Comparison of ENCODE assay signal across 23 mouse cellular contexts in the genomic region with DNA sequence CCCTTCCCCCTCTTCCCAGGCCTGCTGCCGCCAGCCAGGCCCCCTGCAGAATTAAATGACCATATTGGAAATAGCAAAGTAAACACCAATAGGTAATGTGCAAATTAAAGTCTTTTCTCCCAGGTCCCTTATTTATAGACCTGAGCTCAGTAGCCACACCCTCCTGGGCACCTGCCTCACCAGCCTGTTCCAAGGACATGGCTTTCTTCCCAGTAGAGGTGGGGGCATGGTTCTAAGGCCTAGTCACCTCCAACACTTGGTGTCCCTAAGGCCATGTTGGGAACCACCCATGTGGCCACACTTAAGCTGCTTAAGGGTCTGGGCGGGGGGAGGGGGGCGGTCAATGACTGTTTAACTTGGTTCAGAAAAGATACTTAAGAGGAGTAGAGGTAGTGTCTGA.
A peak's percentile ranks its signal among the peaks of the same experiment; 100 is the strongest.
DNase-seq lines count a peak whose midpoint lies in the region; ATAC-seq and TF ChIP-seq lines count a peak whose summit lies in the region.
"Had no signal": no experiment of that assay in that cellular context is flagged by ENCODE, and none has a peak within 500 bp of the region (broad histone marks: within the 10 kb centered on the region; RNA-seq: fewer than 3 reads in every experiment).

No protein-coding gene starts in this region.

- H3K9ac ChIP-seq in heart, adult 2 months (ENCODE audit: low read depth, low read length): no peak overlapping the region
- no peak overlapping the region for H3K9ac ChIP-seq in intestine, embryonic 16.5 days (ENCODE audit: low read depth, low read length)
- no peak overlapping the region for H3K9ac ChIP-seq in kidney, embryonic 15.5 days
- H3K9ac ChIP-seq: embryonic facial prominence, embryonic 12.5 days; embryonic facial prominence, embryonic 15.5 days; forebrain, postnatal 0 days; heart, embryonic 12.5 days; heart, embryonic 15.5 days; hindbrain, embryonic 14.5 days had no signal

- intact Hi-C loops in heart, adult 2 months (cut with DNase I): loop anchor here (2.0 to 5.0 kb wide), 2 partner anchors 21 to 97 kb away; no protein-coding TSS in a partner anchor

- no peaks in the 10 kb centered on the region for H3K27me3 ChIP-seq in heart, adult 2 months (ENCODE audit: control insufficient read depth, insufficient read depth, low read length)
- H3K27me3 ChIP-seq in intestine, embryonic 16.5 days (replicated peaks; ENCODE audit: control insufficient read depth, insufficient read depth, low read length): no peaks in the 10 kb centered on the region
- no peaks in the 10 kb centered on the region for H3K27me3 ChIP-seq in kidney, embryonic 15.5 days
- H3K27me3 ChIP-seq: embryonic facial prominence, embryonic 12.5 days; embryonic facial prominence, embryonic 15.5 days; heart, embryonic 12.5 days; heart, embryonic 15.5 days had no signal

- peaks cover 4% of the 10 kb centered on the region; the same call in 1 of the 2 replicates for H3K4me1 ChIP-seq in heart, adult 2 months (ENCODE audit: control insufficient read depth, insufficient read depth, low read length)
- no peaks in the 10 kb centered on the region for H3K4me1 ChIP-seq in intestine, embryonic 16.5 days (ENCODE audit: control insufficient read depth, insufficient read depth, low read length)
- peaks cover 10% of the 10 kb centered on the region for H3K4me1 ChIP-seq in kidney, embryonic 15.5 days
- H3K4me1 ChIP-seq: embryonic facial prominence, embryonic 12.5 days; embryonic facial prominence, embryonic 15.5 days had no signal

- peak overlapping the region; percentile 4; the same call in 1 of the 2 replicates for H3K27ac ChIP-seq in heart, adult 2 months
- no peak overlapping the region for H3K27ac ChIP-seq in intestine, embryonic 16.5 days (ENCODE audit: low read length)
- H3K27ac ChIP-seq in kidney, embryonic 15.5 days: no peak overlapping the region
- H3K27ac ChIP-seq: embryonic facial prominence, embryonic 12.5 days; embryonic facial prominence, embryonic 15.5 days; heart, embryonic 15.5 days; hindbrain, embryonic 14.5 days; hindbrain, postnatal 0 days had no signal

- H3K4me3 ChIP-seq in heart, adult 2 months: no peak overlapping the region
- no peak overlapping the region for H3K4me3 ChIP-seq in intestine, embryonic 16.5 days (ENCODE audit: low read length)
- H3K4me3 ChIP-seq in kidney, embryonic 15.5 days (replicated peaks): no peak overlapping the region
- H3K4me3 ChIP-seq: embryonic facial prominence, embryonic 12.5 days; embryonic facial prominence, embryonic 15.5 days; heart, embryonic 12.5 days; heart, embryonic 15.5 days had no signal

- 84% methylated on average over 3 of the region's 3 CpGs for WGBS in heart, adult 2 months
- 81% methylated on average over 3 of the region's 3 CpGs for WGBS in intestine, embryonic 16.5 days
- WGBS in kidney, embryonic 15.5 days: 83% methylated on average over 3 of the region's 3 CpGs

- H3K9me3 ChIP-seq in intestine, embryonic 16.5 days (ENCODE audit: control insufficient read depth, low read length): peaks cover 6% of the 10 kb centered on the region
- 0 out of 2 replicates have a peak, but pooled peaks cover 4% of the 10 kb centered on the region for H3K9me3 ChIP-seq in kidney, embryonic 15.5 days (replicated peaks)
- H3K9me3 ChIP-seq: embryonic facial prominence, embryonic 12.5 days; heart, embryonic 15.5 days had no signal

- H3K4me2 ChIP-seq in intestine, embryonic 16.5 days (ENCODE audit: low read depth, low read length): no peak overlapping the region
- H3K4me2 ChIP-seq in kidney, embryonic 15.5 days: no peak overlapping the region
- H3K4me2 ChIP-seq: embryonic facial prominence, embryonic 12.5 days; embryonic facial prominence, embryonic 15.5 days; heart, embryonic 12.5 days; heart, embryonic 15.5 days; hindbrain, embryonic 14.5 days had no signal

- ATAC-seq in intestine, embryonic 16.5 days: peak; percentile 55
- ATAC-seq in kidney, embryonic 15.5 days (replicated peaks; ENCODE audit: low FRiP score): no peak
- ATAC-seq: activated CD4-positive, CD25-positive, alpha-beta regulatory T cell, adult 4 months; forebrain, embryonic 14.5 days; forebrain, postnatal 0 days; hindbrain, postnatal 0 days; inflammation-experienced regulatory T-cells, adult 6 months had no signal

- no peak for TF ChIP-seq POLR2A in heart, adult 2 months (IDR thresholded peaks at IDR 0.05; ENCODE audit: insufficient read depth, low read depth, low read length)

- no peaks in the 10 kb centered on the region for H3K79me2 ChIP-seq in heart, adult 2 months (replicated peaks; ENCODE audit: control insufficient read depth, insufficient read depth, low read length)

- no peak for TF ChIP-seq CTCF in heart, adult 2 months (IDR thresholded peaks at IDR 0.05)

- TF ChIP-seq EP300 in heart, adult 2 months (IDR thresholded peaks at IDR 0.05; ENCODE audit: insufficient read depth, low read depth, low read length): 0 out of 2 replicates have a peak, but pooled peaks have one; percentile 30

- DNase-seq in gastrocnemius, adult 18-20 months (ENCODE audit: low spot score): peak; percentile 50
- no peak for DNase-seq in gastrocnemius, postnatal 4 days (ENCODE audit: low spot score in 2 of 2)
- DNase-seq in heart, adult 2 months: no peak
- DNase-seq in heart, adult 8-10 months (ENCODE audit: low spot score): no peak
- DNase-seq: adrenal gland, adult 8-10 months; adrenal gland, postnatal 36 days; cerebellum, adult 18-20 months; forebrain, postnatal 0 days; gastrocnemius, postnatal 10 days; heart, postnatal 10 days; heart, postnatal 4 days; kidney, adult 18-20 months had no signal

- H3K36me3 ChIP-seq in heart, adult 2 months (ENCODE audit: control insufficient read depth, insufficient read depth, low read length): no peaks in the 10 kb centered on the region
- no peaks in the 10 kb centered on the region for H3K36me3 ChIP-seq in intestine, embryonic 16.5 days (ENCODE audit: control insufficient read depth, insufficient read depth, low read length)
- no peaks in the 10 kb centered on the region for H3K36me3 ChIP-seq in kidney, embryonic 15.5 days
- H3K36me3 ChIP-seq: embryonic facial prominence, embryonic 12.5 days; embryonic facial prominence, embryonic 15.5 days; heart, embryonic 12.5 days; heart, embryonic 15.5 days had no signal
